Mouse (Mus musculus): ENCODE results near the gene Oxtr. TPM values are rescaled to one million over a fixed set of nuclear protein-coding genes. Genes with fewer than 3 reads are reported as not detected.

The Oxtr gene
- polyA plus RNA-seq (2016; fragmentation: Nextera tagmentation; extraction: Ambion mirVana) = 0.10 TPM in 2 replicates

DNA sequence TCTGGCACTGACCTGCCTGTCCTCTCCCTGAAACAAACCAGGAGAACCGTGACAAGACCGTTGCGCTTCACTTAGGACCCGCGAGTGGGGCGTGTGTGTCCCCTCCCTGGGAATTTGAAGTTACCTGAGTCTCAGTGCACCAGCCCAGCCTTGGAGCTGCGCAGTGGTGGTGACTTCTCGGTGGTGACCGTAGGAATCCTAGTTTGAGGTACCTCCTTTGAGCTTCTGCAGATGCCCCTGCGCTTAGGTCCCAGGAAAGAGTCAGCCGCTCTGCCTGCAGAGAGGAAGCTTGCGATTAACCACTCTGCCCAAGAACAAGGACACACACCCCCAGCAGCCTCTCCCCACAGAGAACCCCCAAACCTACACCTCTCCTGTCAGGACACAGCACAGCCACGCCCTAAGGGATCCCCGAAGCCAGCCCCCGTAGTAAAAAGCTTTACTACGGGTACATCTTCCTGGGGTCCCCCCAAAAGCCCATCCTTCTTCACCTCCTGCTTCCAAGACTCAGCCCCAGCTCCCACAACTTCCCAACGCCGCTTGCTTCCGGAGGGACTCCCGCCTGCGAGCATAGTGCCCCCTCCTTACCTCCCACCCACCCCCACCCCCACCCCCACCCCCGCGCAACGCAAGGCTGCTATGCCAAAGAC, at the start of gene Oxtr:
Gene Oxtr, minus strand, starts transcription at position 34 of the 650 bp plus-strand sequence.
- peak within 1 kb of the TSS; percentile 56 for H3K9ac ChIP-seq
- peaks cover 79% of the 10 kb centered on the region for H3K27me3 ChIP-seq (replicated peaks)
- H3K4me2 ChIP-seq = peak within 1 kb of the TSS; percentile 79
- no peak within 1 kb of the TSS for H3K27ac ChIP-seq (ENCODE audit: poor library complexity, severe bottlenecking)
- WGBS = 9% methylated on average over 24 of the region's 24 CpGs
- peaks cover 21% of the 10 kb centered on the region for H3K4me1 ChIP-seq (replicated peaks)
- no peaks in the 10 kb centered on the region for H3K36me3 ChIP-seq
- ATAC-seq (ENCODE audit: insufficient number of reproducible peaks, low FRiP score) = no peak
- H3K9me3 ChIP-seq (replicated peaks) = no peaks in the 10 kb centered on the region
- peak within 1 kb of the TSS; percentile 46 for H3K4me3 ChIP-seq

DNA sequence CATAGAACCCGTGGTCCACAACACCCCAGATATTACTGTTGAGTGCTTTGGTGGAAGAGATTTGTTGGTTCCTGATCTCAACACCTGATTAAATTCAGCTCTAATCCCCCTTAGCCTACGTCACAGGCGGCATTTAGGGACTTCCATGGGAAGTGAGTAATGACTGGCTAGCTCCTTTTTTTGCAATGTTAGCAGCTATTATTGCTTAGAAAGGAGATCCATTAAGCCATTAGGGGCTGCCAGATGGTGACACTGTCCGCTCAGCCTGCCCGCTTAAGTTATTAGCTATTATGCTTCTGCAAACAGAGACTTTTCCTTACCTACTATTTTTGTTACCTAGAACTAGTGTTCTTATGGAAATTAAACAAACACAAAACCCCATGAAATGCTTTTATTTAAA, 35.7 kb upstream of the Oxtr start:
- no peak for ATAC-seq (ENCODE audit: insufficient number of reproducible peaks, low FRiP score)
- H3K9ac ChIP-seq = no peak overlapping the region

DNA sequence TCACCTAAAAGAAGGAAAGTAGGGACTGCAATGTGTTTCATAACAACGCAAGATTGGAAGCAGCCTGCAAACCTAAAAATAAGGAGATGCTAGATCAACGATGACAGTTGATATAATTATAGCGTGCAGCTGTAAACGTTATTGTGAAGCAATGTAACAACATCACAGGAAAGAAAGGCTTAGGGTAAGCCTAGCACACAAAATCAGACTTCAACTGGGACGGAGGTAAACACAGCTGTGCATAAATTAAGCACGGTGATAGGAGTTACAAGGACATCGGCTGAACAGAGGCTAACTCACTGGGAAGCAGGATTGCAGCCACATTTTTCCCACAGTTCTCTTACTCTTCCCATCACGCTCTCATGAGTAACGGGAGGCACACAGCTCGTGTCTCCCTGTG, 34.7 kb upstream of the Oxtr start:
- H3K4me1 ChIP-seq (replicated peaks) = no peaks in the 10 kb centered on the region
- H3K27ac ChIP-seq (ENCODE audit: poor library complexity, severe bottlenecking) = no peak overlapping the region
- ATAC-seq (ENCODE audit: insufficient number of reproducible peaks, low FRiP score) = no peak
- no peak overlapping the region for H3K4me2 ChIP-seq
- no peaks in the 10 kb centered on the region for H3K9me3 ChIP-seq (replicated peaks)
- H3K27me3 ChIP-seq (replicated peaks) = peaks cover 6% of the 10 kb centered on the region; the same call in 1 of the 2 replicates
- no peaks in the 10 kb centered on the region for H3K36me3 ChIP-seq
- WGBS = 69% methylated on average over 10 of the region's 10 CpGs
- H3K4me3 ChIP-seq = no peak overlapping the region
- H3K9ac ChIP-seq = no peak overlapping the region

More for the DNA sequence above, 35.7 kb upstream of the Oxtr start:
- H3K27me3 ChIP-seq (replicated peaks) = peaks cover 4% of the 10 kb centered on the region; the same call in 1 of the 2 replicates
- H3K4me3 ChIP-seq = no peak overlapping the region
- WGBS = 73% methylated on average over 5 of the region's 5 CpGs
- H3K4me1 ChIP-seq (replicated peaks) = no peaks in the 10 kb centered on the region
- H3K27ac ChIP-seq (ENCODE audit: poor library complexity, severe bottlenecking) = no peak overlapping the region
- no peaks in the 10 kb centered on the region for H3K9me3 ChIP-seq (replicated peaks)
- H3K36me3 ChIP-seq = no peaks in the 10 kb centered on the region
- no peak overlapping the region for H3K4me2 ChIP-seq

DNA sequence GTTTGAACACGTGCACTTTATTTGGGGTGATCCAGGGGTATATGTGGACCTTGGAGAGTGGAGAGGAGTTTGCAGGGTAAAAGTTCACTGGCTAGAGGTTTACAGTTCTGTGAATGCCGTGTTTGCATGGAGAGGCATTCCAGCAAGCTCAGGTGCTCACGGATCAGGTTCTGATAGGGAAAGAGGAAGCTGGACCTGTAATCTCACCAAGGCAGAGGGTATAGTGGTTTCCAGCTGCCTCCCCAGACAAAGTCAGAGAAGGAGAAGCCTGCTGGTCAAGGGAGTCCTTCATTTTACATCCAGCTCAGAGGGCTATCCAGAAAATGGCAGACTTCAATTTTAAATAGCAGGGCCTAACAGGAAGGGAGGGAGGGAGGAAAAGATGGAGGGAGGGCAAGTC, 28.2 kb upstream of the Oxtr start:
- Histone ChIP-seq H3K4me3 (no peak overlapping the region), H3K36me3 (no peaks in the 10 kb centered on the region), H3K4me2 (no peak overlapping the region), H3K9ac (no peak overlapping the region), H3K4me1 (replicated peaks) (no peaks in the 10 kb centered on the region), H3K9me3 (replicated peaks) (no peaks in the 10 kb centered on the region), H3K27me3 (replicated peaks) (peaks cover 39% of the 10 kb centered on the region), H3K27ac (ENCODE audit: poor library complexity, severe bottlenecking) (no peak overlapping the region)
- 70% methylated on average over 3 of the region's 3 CpGs for WGBS
- no peak for ATAC-seq (ENCODE audit: insufficient number of reproducible peaks, low FRiP score)

DNA sequence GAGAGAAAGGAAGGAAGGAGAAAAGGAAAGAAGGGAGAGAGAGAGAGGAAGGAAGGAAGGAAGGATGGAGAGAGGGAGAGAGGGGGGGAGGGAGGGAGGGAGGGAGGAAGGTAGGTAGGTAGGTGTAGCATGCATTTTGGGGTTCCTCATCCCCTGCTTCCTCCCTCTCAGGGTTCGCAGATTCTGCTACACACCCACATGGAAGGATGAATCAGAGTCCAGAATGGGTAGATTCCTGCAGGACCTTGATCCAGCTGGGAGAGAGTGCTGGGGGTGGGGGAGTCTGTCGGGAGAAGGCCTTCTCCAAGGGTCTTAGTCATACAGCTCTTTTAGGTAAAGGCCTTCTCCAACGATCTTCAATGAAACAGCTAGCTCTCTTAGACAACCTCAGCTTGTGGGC, 27.8 kb upstream of the Oxtr start:
- Histone ChIP-seq H3K27me3 (replicated peaks) (peaks cover 39% of the 10 kb centered on the region), H3K4me1 (replicated peaks) (no peaks in the 10 kb centered on the region), H3K4me3 (no peak overlapping the region), H3K27ac (ENCODE audit: poor library complexity, severe bottlenecking) (no peak overlapping the region), H3K9ac (no peak overlapping the region), H3K36me3 (no peaks in the 10 kb centered on the region), H3K4me2 (no peak overlapping the region), H3K9me3 (replicated peaks) (no peaks in the 10 kb centered on the region)
- ATAC-seq (ENCODE audit: insufficient number of reproducible peaks, low FRiP score) = no peak
- 59% methylated on average over 3 of the region's 3 CpGs for whole genome bisulfite sequencing

DNA sequence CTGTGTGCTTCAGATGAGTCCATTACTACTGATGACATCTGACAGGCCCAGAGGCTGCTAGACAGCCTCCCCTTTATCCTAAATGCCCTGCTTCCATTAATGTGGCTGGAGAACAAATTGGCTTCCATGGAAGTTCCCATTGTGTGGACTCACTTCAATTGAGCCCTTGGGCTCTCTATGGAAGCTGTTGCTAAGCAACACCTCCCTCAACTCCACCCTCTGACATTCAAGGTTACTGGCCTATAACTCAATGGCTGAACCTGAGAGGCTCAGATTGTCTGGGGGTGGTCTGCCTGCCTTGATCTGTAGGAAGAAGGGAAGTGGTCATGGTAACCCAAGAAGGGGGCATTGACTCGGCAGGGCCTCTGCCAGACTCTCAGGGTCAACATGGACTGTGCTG, 26.8 kb upstream of the Oxtr start:
- no peaks in the 10 kb centered on the region for H3K36me3 ChIP-seq
- no peaks in the 10 kb centered on the region; the same call in 1 of the 2 replicates for H3K9me3 ChIP-seq (replicated peaks)
- no peak overlapping the region for H3K4me3 ChIP-seq
- H3K4me1 ChIP-seq (replicated peaks) = no peaks in the 10 kb centered on the region
- no peak overlapping the region for H3K4me2 ChIP-seq
- peaks cover 39% of the 10 kb centered on the region for H3K27me3 ChIP-seq (replicated peaks)
- 55% methylated on average over 1 of the region's 1 CpGs for WGBS
- no peak overlapping the region for H3K9ac ChIP-seq
- ATAC-seq (ENCODE audit: insufficient number of reproducible peaks, low FRiP score) = no peak
- H3K27ac ChIP-seq (ENCODE audit: poor library complexity, severe bottlenecking) = no peak overlapping the region

DNA sequence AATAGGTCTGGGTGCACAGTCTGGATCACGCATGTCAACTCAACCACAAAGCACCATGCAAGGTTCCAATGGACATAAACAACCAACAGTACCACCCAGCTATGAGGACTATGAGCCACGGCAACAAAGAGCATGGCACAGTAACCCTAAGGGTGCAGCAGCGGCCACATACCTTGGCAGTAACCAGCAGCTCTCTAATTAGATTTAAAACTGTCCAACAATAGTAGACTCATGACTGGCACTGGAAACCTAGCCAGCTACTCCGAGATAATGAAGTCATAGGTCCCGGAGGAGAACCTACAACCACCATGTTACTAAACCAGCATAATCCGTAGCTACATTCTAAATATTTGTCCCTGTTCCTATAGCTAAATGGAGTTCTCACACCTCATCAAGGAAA, 24.8 kb upstream of the Oxtr start:
- peaks cover 3% of the 10 kb centered on the region for H3K4me1 ChIP-seq (replicated peaks)
- no peaks in the 10 kb centered on the region; the same call in 1 of the 2 replicates for H3K9me3 ChIP-seq (replicated peaks)
- H3K9ac ChIP-seq = no peak overlapping the region
- 83% methylated on average over 6 of the region's 6 CpGs for WGBS
- ATAC-seq (ENCODE audit: insufficient number of reproducible peaks, low FRiP score) = no peak
- H3K4me3 ChIP-seq = no peak overlapping the region
- no peak overlapping the region for H3K4me2 ChIP-seq
- no peaks in the 10 kb centered on the region for H3K36me3 ChIP-seq
- H3K27ac ChIP-seq (ENCODE audit: poor library complexity, severe bottlenecking) = no peak overlapping the region
- peaks cover 53% of the 10 kb centered on the region for H3K27me3 ChIP-seq (replicated peaks)

DNA sequence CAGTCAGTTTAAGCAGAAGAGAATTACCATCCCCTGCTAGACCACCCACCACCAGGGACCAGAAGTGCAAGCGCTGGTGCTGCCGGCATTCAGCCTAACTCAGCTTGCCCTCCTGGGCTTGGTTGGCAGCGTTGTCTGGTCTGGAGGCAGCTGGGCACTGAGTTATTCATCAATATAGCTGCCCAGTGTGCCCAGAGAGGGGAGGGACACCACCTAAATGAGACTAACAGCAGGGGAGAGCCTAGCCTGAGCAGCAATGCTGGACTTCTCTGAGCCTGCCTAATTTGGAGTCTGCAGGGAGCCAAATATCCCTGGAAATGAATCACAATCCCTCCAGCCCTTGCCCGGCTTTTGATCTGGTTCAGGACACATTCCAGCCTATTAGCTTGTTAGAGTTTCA, 20.6 kb upstream of the Oxtr start:
- H3K27me3 ChIP-seq (replicated peaks) = peaks cover 49% of the 10 kb centered on the region

DNA sequence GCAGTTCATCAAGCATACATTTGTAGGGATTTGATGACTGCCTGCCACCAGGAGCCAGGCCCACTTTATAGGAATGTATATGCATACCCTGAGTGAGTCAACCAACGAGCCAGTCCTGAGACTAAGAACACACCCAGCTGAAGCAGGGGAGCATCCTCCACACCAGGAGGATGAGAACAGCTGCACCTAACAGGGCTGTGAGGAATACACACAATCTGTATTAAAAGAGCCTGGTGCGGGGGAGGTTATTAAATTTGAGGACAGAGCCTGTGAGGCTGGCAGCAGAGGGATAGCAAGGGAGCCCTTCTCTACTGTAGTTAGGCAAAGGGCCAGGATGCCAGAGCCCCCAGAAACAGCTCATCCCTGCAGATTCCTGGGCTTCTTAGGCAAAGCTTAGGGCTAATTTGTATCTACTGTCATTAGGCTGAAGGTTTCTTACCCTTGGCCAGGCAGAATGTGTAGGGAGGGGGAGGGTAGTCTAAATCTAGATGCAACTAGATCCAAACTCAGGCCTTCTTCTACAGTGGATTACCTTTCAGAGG, 19.9 kb upstream of the Oxtr start:
- no peak for ATAC-seq (ENCODE audit: insufficient number of reproducible peaks, low FRiP score)
- Histone ChIP-seq H3K4me3 (no peak overlapping the region), H3K27me3 (replicated peaks) (peaks cover 48% of the 10 kb centered on the region)

More for the DNA sequence above, 20.6 kb upstream of the Oxtr start:
- no peak overlapping the region for H3K9ac ChIP-seq
- H3K4me2 ChIP-seq = no peak overlapping the region
- no peaks in the 10 kb centered on the region for H3K36me3 ChIP-seq
- no peak overlapping the region for H3K4me3 ChIP-seq
- H3K4me1 ChIP-seq (replicated peaks) = peaks cover 14% of the 10 kb centered on the region
- WGBS = 56% methylated on average over 4 of the region's 4 CpGs
- H3K27ac ChIP-seq (ENCODE audit: poor library complexity, severe bottlenecking) = no peak overlapping the region
- no peak for ATAC-seq (ENCODE audit: insufficient number of reproducible peaks, low FRiP score)
- no peaks in the 10 kb centered on the region; the same call in 1 of the 2 replicates for H3K9me3 ChIP-seq (replicated peaks)

DNA sequence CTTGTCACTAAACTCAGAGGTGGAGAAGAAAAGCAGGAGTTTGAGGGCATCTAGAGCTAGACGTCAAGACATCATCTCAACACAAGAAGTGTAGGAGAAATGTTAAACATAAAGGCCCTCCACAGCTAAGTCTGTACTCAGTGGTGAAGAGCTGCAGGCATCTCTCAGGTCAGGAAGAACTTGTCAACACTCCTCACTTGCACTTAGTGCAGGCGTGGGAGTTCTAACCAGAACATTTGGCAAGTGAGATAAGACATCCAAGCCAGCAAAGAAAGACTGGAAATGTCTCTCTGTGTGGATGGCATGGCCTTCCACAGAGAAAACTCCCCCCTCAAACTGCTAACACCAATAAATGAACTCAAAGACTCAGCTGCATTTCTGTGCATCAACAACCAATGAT, 17.9 kb upstream of the Oxtr start:
- Histone ChIP-seq H3K4me3 (no peak overlapping the region), H3K4me2 (no peak overlapping the region), H3K27ac (ENCODE audit: poor library complexity, severe bottlenecking) (no peak overlapping the region), H3K4me1 (replicated peaks) (peaks cover 14% of the 10 kb centered on the region), H3K36me3 (no peaks in the 10 kb centered on the region), H3K9me3 (replicated peaks) (no peaks in the 10 kb centered on the region; the same call in 1 of the 2 replicates), H3K9ac (no peak overlapping the region), H3K27me3 (replicated peaks) (peaks cover 52% of the 10 kb centered on the region)
- WGBS = 7% methylated on average over 2 of the region's 2 CpGs
- ATAC-seq (ENCODE audit: insufficient number of reproducible peaks, low FRiP score) = peak; percentile 82; the same call in 1 of the 2 replicates

More for the DNA sequence above, 19.9 kb upstream of the Oxtr start:
- H3K9me3 ChIP-seq (replicated peaks) = no peaks in the 10 kb centered on the region; the same call in 1 of the 2 replicates
- H3K4me2 ChIP-seq = no peak overlapping the region
- 60% methylated on average over 2 of the region's 2 CpGs for WGBS
- H3K9ac ChIP-seq = no peak overlapping the region
- H3K27ac ChIP-seq (ENCODE audit: poor library complexity, severe bottlenecking) = no peak overlapping the region
- no peaks in the 10 kb centered on the region for H3K36me3 ChIP-seq
- H3K4me1 ChIP-seq (replicated peaks) = peaks cover 14% of the 10 kb centered on the region

DNA sequence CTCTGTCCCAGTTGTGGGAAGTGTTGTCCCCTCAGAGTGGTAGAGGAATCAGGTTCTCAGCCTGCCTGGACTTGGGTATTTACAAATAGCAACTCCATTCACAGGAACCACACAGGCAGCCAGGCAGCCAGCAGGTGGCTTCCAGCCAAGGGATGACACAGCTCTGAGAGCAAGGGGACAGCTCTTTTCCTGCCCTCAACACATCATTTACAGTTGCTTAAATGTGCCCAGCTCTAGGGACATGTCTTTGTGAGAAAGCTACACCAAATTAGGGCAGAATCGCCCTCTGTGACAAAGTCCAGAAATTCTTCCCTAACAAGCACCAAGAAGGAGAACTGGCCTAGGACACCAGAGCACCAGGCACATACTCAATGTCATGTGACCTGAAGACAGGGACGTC, 11.4 kb upstream of the Oxtr start:
- WGBS = 58% methylated on average over 2 of the region's 2 CpGs
- H3K9me3 ChIP-seq (replicated peaks) = no peaks in the 10 kb centered on the region
- H3K4me1 ChIP-seq (replicated peaks) = no peaks in the 10 kb centered on the region
- H3K36me3 ChIP-seq = no peaks in the 10 kb centered on the region
- H3K4me3 ChIP-seq = no peak overlapping the region
- no peak for ATAC-seq (ENCODE audit: insufficient number of reproducible peaks, low FRiP score)
- peaks cover 58% of the 10 kb centered on the region for H3K27me3 ChIP-seq (replicated peaks)
- no peak overlapping the region for H3K9ac ChIP-seq
- H3K27ac ChIP-seq (ENCODE audit: poor library complexity, severe bottlenecking) = no peak overlapping the region
- no peak overlapping the region for H3K4me2 ChIP-seq
